Mouse (Mus musculus): ENCODE results near the gene Def6. TPM values are rescaled to one million over a fixed set of nuclear protein-coding genes. Genes with fewer than 3 reads are reported as not detected.

The Def6 gene
- polyA plus RNA-seq, 1 experiment from 2014 or later: 5.6 TPM

Other genes starting within 250 kb of the Def6 start
- gene Tcp11, start 127.1 kb upstream of the Def6 start, polyA plus RNA-seq (2015; fragmentation: Nextera tagmentation; extraction: Ambion mirVana): 1.6 and 2.0 TPM in 2 replicates
- gene Scube3, start 65.6 kb upstream of the Def6 start, polyA plus RNA-seq (2015; fragmentation: Nextera tagmentation; extraction: Ambion mirVana): 5.6 and 6.1 TPM in 2 replicates
- 44.2 and 45.6 TPM in 2 replicates for gene Zfp523, start 30.6 kb upstream of the Def6 start, polyA plus RNA-seq (2015; fragmentation: Nextera tagmentation; extraction: Ambion mirVana)
- 0.84 and 1.4 TPM in 2 replicates for gene Ppard, start 24.9 kb downstream of the Def6 start, polyA plus RNA-seq (2015; fragmentation: Nextera tagmentation; extraction: Ambion mirVana)
- gene Fance, start 105.7 kb downstream of the Def6 start, polyA plus RNA-seq (2015; fragmentation: Nextera tagmentation; extraction: Ambion mirVana): 20.2 and 26.9 TPM in 2 replicates
- gene Rpl10a, start 120.7 kb downstream of the Def6 start, polyA plus RNA-seq (2015; fragmentation: Nextera tagmentation; extraction: Ambion mirVana): 382 and 387 TPM in 2 replicates
- gene Tead3, start 143.0 kb downstream of the Def6 start, polyA plus RNA-seq (2015; fragmentation: Nextera tagmentation; extraction: Ambion mirVana): 1.9 and 2.9 TPM in 2 replicates
- gene Tulp1, start 157.4 kb downstream of the Def6 start, polyA plus RNA-seq (2015; fragmentation: Nextera tagmentation; extraction: Ambion mirVana): 1.7 and 2.6 TPM in 2 replicates

Data from midbrain, embryonic 13.5 days (tissue).